Mouse (Mus musculus) olfactory bulb, adult 2 months (tissue): ENCODE results near the gene 1700030K09Rik.

Experiments used
- CTCF ChIP-seq: fragments of 200-500 bp; IDR thresholded peaks from 2 replicates; pipeline ENCODE4 v1.5.1; 2012; ENCODE audit warnings: low read depth, mild to moderate bottlenecking, low read length, moderate library complexity; ENCODE audit not compliant: insufficient read depth
- POLR2A ChIP-seq: fragments of 200-500 bp; IDR thresholded peaks from 2 replicates; pipeline ENCODE4 v1.6.1; 2012; ENCODE audit warnings: mild to moderate bottlenecking, low read depth, low read length, moderate library complexity; ENCODE audit not compliant: insufficient read depth

DNA sequence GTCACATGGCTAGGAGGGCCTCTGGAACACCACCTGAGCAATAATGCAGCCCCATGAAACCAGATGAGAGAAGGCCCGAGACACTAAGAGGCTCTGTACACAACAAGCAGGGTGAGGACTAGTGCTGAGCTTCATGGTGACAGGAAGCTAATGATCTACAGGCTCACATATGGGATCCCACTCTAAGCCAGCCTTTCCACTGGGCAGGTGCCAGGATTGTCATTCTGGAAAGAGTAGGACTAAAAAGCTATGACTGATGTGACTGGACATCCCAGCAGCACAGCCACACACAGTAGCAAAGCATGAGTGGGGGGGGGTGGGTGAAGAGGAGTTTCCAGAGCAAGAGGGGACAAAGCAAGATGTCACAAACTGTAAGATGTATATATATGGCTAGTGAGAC is 54.2 kb downstream of the 1700030K09Rik start:
- TF ChIP-seq CTCF (no peak), POLR2A (no peak)
